Mouse (Mus musculus) forelimb bud, embryonic 11.5 days (tissue): ENCODE results near the gene Hdac9.
"Not testable (repeated sequence)": the region's sequence is repeated elsewhere in the genome, so short reads cannot be mapped to it uniquely, and the experiment has no call there.

Experiments
- DNase-seq: peaks from one replicate; pipeline ENCODE4 v3.0.0-alpha.2; 2012; ENCODE audit warnings: low read depth, low spot score

The Hdac9 gene

GRCm38 (mm10) chr12:34087292-34087942 lies 829.5 kb downstream of the Hdac9 start:
- peak; percentile 13 for DNase-seq

GRCm38 (mm10) chr12:34076981-34077380 lies 839.9 kb downstream of the Hdac9 start:
- DNase-seq = no peak

- no peak for DNase-seq
These were observed 840.9 kb downstream of the Hdac9 start for GRCm38 (mm10) chr12:34075805-34076509.

- DNase-seq = no peak
These were observed 864.4 kb downstream of the Hdac9 start for GRCm38 (mm10) chr12:34052508-34052907.

GRCm38 (mm10) chr12:34052036-34052435 lies 864.9 kb downstream of the Hdac9 start:
- no peak for DNase-seq

GRCm38 (mm10) chr12:34051112-34051511 lies 865.8 kb downstream of the Hdac9 start:
- no peak for DNase-seq

- no peak for DNase-seq
These were observed 875.9 kb downstream of the Hdac9 start for GRCm38 (mm10) chr12:34040949-34041348.

- DNase-seq = no peak
These were observed 876.8 kb downstream of the Hdac9 start for GRCm38 (mm10) chr12:34040061-34040460.

- DNase-seq = not testable (repeated sequence)
These were observed 907.1 kb downstream of the Hdac9 start for GRCm38 (mm10) chr12:34009796-34010195.
